Mouse (Mus musculus): ENCODE results near the gene Zbtb34. TPM values are rescaled to one million over a fixed set of nuclear protein-coding genes. Genes with fewer than 3 reads are reported as not detected.

Gene Zbtb34
- polyA plus RNA-seq, 1 experiment from 2014 or later, result 9.2 TPM

DNA sequence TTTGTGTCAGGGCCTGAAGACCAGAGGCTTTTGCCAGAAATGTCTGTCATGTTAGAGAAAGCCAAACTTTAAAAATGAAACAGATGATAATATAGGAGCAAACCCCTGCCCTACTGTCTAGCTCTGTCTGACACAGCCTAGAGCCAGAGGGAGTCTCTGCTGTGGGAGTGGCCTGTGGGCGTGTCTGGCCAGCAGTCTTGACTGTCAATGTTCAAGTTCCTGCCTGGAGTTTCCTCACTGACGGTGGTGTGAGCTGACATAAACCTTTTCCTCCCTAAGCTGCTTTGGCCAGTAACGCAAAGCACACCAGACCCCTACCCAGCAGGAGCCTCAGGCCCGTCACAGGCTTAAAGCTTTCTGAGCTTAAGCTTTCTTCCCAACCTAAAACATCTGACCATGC, 21.0 kb upstream of the Zbtb34 start:
- peaks cover 7% of the 10 kb centered on the region for H3K36me3 ChIP-seq (ENCODE audit: control insufficient read depth, insufficient read depth, low read length)
- WGBS, result 70% methylated on average over 4 of the region's 4 CpGs
- H3K4me3 ChIP-seq (ENCODE audit: low read depth, low read length), result no peak overlapping the region
- H3K27me3 ChIP-seq (ENCODE audit: control insufficient read depth, insufficient read depth, low read length), result no peaks in the 10 kb centered on the region
- DNase-seq (ENCODE audit: low spot score) (no peak), ATAC-seq (ENCODE audit: insufficient read depth, low FRiP score, low TSS enrichment) (no peak)
- no peaks in the 10 kb centered on the region for H3K4me1 ChIP-seq (ENCODE audit: control insufficient read depth, insufficient read depth, low read length)
- H3K9me3 ChIP-seq (ENCODE audit: control insufficient read depth, low read length), result no peaks in the 10 kb centered on the region
- H3K27ac ChIP-seq (ENCODE audit: low read depth, low read length), result no peak overlapping the region
- no peak overlapping the region for H3K4me2 ChIP-seq (ENCODE audit: low read depth)
- H3K9ac ChIP-seq (ENCODE audit: low read length), result no peak overlapping the region

DNA sequence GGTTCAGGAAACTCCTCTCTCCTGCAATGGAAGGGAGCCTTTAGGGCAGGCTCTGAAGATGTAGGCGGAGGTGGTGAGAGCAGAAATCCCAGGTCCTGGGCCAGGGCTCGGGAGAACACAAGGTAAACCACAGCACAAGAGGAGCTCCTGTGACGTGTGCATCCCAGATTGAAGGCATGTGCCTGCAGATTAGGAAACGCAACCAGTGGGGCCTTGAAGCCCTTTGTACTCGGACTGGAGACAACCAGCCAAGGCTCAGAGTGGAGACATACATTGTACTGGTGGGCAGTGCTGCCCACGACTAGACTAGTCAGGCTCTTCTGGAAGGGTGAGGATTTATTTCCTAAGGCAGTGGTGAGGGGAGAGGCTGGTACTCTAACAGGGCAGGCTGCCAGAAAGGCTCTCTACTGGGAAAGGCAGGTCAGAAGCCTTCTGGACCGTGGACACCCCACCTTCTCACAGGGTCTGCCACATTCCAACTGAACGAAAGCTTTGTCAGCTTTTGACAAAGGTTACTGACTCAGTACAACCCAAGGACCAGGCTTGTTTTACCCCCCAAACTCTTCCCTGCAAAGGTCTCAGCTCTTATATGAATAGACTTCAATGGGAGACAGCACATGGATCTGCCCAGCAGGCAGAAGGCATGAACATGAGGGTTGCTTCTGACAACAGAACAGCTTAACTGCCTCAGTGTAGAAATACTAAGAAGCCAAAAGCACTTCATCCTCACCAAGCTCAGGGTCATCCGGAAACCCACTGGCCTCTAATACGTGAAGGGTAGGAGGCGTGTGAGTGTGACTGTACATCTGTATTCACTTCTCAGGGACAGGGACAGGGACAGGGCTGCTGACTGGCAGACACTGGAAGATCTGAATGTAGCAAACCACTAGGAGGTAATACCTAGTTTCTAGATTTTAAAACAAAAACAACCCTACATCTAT, 20.2 kb upstream of the Zbtb34 start:
- 91% methylated on average over 11 of the region's 11 CpGs for WGBS

GRCm38 (mm10) chr2:33449119-33449873, 18.2 kb upstream of the Zbtb34 start:
- Histone ChIP-seq H3K9ac (ENCODE audit: low read length) (no peak overlapping the region), H3K9me3 (ENCODE audit: control insufficient read depth, low read length) (no peaks in the 10 kb centered on the region), H3K36me3 (ENCODE audit: control insufficient read depth, insufficient read depth, low read length) (peaks cover 7% of the 10 kb centered on the region), H3K4me2 (ENCODE audit: low read depth) (no peak overlapping the region), H3K4me3 (ENCODE audit: low read depth, low read length) (no peak overlapping the region), H3K4me1 (ENCODE audit: control insufficient read depth, insufficient read depth, low read length) (no peaks in the 10 kb centered on the region), H3K27me3 (ENCODE audit: control insufficient read depth, insufficient read depth, low read length) (no peaks in the 10 kb centered on the region), H3K27ac (ENCODE audit: low read depth, low read length) (no peak overlapping the region)
- no peak for DNase-seq (ENCODE audit: low spot score)
- ATAC-seq (ENCODE audit: insufficient read depth, low FRiP score, low TSS enrichment), result no peak
- 90% methylated on average over 22 of the region's 22 CpGs for WGBS

More for the DNA sequence above, 20.2 kb upstream of the Zbtb34 start:
- Histone ChIP-seq H3K27me3 (ENCODE audit: control insufficient read depth, insufficient read depth, low read length) (no peaks in the 10 kb centered on the region), H3K9ac (ENCODE audit: low read length) (no peak overlapping the region), H3K4me1 (ENCODE audit: control insufficient read depth, insufficient read depth, low read length) (no peaks in the 10 kb centered on the region), H3K27ac (ENCODE audit: low read depth, low read length) (no peak overlapping the region), H3K4me3 (ENCODE audit: low read depth, low read length) (no peak overlapping the region), H3K36me3 (ENCODE audit: control insufficient read depth, insufficient read depth, low read length) (peaks cover 7% of the 10 kb centered on the region), H3K4me2 (ENCODE audit: low read depth) (no peak overlapping the region), H3K9me3 (ENCODE audit: control insufficient read depth, low read length) (no peaks in the 10 kb centered on the region)
- DNase-seq (ENCODE audit: low spot score) (no peak), ATAC-seq (ENCODE audit: insufficient read depth, low FRiP score, low TSS enrichment) (no peak)

DNA sequence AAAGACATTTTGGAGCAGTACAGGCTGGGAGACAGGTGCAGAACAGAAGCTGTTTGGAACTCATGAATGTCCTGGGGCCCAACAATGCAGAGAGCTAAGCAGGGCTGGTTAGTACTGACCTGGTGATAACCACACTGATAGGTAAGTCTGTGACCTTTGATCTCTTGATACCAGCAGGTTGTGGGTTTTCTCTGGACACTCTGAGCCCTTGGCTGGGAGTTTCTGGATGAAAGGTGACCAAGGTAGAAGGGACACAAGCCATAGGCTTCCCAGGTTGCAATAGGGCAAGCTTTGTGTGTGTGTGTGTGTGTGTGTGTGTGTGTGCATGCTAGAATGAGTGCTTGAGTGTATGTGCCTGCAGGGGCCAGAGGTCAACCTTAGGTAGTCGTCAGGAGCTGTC, 15.7 kb upstream of the Zbtb34 start:
- DNase-seq (ENCODE audit: low spot score), result no peak
- no peak for ATAC-seq (ENCODE audit: insufficient read depth, low FRiP score, low TSS enrichment)
- H3K27ac ChIP-seq (ENCODE audit: low read depth, low read length), result no peak overlapping the region
- H3K9ac ChIP-seq (ENCODE audit: low read length), result no peak overlapping the region
- no peaks in the 10 kb centered on the region for H3K4me1 ChIP-seq (ENCODE audit: control insufficient read depth, insufficient read depth, low read length)
- H3K4me2 ChIP-seq (ENCODE audit: low read depth), result no peak overlapping the region
- H3K36me3 ChIP-seq (ENCODE audit: control insufficient read depth, insufficient read depth, low read length), result no peaks in the 10 kb centered on the region
- H3K9me3 ChIP-seq (ENCODE audit: control insufficient read depth, low read length), result no peaks in the 10 kb centered on the region
- H3K27me3 ChIP-seq (ENCODE audit: control insufficient read depth, insufficient read depth, low read length), result no peaks in the 10 kb centered on the region
- H3K4me3 ChIP-seq (ENCODE audit: low read depth, low read length), result no peak overlapping the region
- 57% methylated on average over 1 of the region's 1 CpGs for WGBS

DNA sequence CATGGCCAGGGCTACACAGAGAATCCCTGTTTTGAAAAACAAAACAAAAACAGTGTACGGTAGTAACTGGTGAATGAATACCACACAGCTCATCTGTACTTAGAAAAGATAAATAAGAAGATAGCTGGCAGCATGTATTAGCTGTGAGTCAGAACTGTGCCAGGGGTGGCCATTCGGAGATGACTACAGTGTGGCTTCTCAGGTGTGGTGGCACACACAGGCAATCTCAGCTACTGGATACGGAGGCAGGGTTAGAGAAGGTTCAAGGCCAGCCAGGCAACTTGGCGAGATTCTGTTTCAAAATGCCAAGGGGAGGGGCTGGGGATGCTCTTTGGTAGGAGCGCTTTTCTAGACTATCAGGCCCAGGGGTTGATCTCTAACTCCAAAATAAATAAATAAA, 14.6 kb upstream of the Zbtb34 start:
- Histone ChIP-seq H3K4me3 (ENCODE audit: low read depth, low read length) (no peak overlapping the region), H3K27ac (ENCODE audit: low read depth, low read length) (no peak overlapping the region), H3K4me2 (ENCODE audit: low read depth) (no peak overlapping the region), H3K9me3 (ENCODE audit: control insufficient read depth, low read length) (no peaks in the 10 kb centered on the region), H3K4me1 (ENCODE audit: control insufficient read depth, insufficient read depth, low read length) (no peaks in the 10 kb centered on the region), H3K9ac (ENCODE audit: low read length) (no peak overlapping the region), H3K36me3 (ENCODE audit: control insufficient read depth, insufficient read depth, low read length) (no peaks in the 10 kb centered on the region), H3K27me3 (ENCODE audit: control insufficient read depth, insufficient read depth, low read length) (no peaks in the 10 kb centered on the region)
- 92% methylated on average over 5 of the region's 5 CpGs for WGBS
- ATAC-seq (ENCODE audit: insufficient read depth, low FRiP score, low TSS enrichment) (no peak), DNase-seq (ENCODE audit: low spot score) (no peak)

DNA sequence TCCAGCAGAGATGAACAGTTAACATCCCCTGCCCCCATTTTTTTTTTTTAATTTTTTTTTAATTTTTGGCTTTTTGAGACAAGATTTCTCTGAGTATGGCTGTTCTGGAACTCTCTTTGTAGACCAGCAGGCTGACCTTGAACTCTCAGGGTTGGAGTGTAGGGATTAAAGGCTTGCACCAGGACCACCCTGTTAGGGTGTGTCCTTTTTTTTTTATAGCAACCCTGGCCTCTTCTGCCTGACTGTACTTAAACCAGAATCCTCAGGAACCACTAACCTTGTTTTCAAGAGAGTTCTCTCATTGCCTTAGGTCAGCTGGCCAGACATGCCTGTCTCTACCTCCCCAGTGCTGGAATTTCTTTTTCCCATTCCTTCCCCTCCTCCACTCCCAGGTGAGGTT, 13.7 kb upstream of the Zbtb34 start:
- no peaks in the 10 kb centered on the region for H3K27me3 ChIP-seq (ENCODE audit: control insufficient read depth, insufficient read depth, low read length)
- H3K4me2 ChIP-seq (ENCODE audit: low read depth), result no peak overlapping the region

DNA sequence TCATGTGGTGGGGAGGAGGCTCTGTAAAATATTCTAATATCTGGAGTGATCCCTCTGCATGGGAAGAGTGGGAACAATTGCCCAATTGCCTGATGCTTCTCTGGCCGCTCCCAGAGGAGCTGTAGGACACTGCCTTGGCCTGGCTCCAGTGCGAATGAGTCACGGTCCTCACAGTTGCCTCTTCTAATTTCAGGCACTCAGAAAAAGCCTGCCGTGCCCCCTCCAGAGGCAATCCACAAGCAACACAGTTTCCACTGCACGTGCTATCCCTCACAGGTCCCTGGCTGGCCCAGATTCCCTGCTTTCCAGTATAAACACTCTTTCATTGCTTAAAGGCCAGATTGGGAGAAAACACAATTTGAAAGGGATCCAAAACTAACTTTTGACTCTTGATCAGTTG, 13.2 kb upstream of the Zbtb34 start:
- no peak overlapping the region for H3K4me3 ChIP-seq (ENCODE audit: low read depth, low read length)
- no peak for DNase-seq (ENCODE audit: low spot score)
- ATAC-seq (ENCODE audit: insufficient read depth, low FRiP score, low TSS enrichment), result no peak
- H3K4me2 ChIP-seq (ENCODE audit: low read depth), result no peak overlapping the region
- H3K36me3 ChIP-seq (ENCODE audit: control insufficient read depth, insufficient read depth, low read length), result no peaks in the 10 kb centered on the region
- H3K9ac ChIP-seq (ENCODE audit: low read length), result no peak overlapping the region
- H3K9me3 ChIP-seq (ENCODE audit: control insufficient read depth, low read length), result no peaks in the 10 kb centered on the region
- 63% methylated on average over 5 of the region's 5 CpGs for WGBS
- no peak overlapping the region for H3K27ac ChIP-seq (ENCODE audit: low read depth, low read length)
- H3K27me3 ChIP-seq (ENCODE audit: control insufficient read depth, insufficient read depth, low read length), result no peaks in the 10 kb centered on the region
- peaks cover 6% of the 10 kb centered on the region for H3K4me1 ChIP-seq (ENCODE audit: control insufficient read depth, insufficient read depth, low read length)

More for the DNA sequence above, 13.7 kb upstream of the Zbtb34 start:
- ATAC-seq (ENCODE audit: insufficient read depth, low FRiP score, low TSS enrichment) (no peak), DNase-seq (ENCODE audit: low spot score) (no peak)
- H3K9me3 ChIP-seq (ENCODE audit: control insufficient read depth, low read length), result no peaks in the 10 kb centered on the region
- H3K27ac ChIP-seq (ENCODE audit: low read depth, low read length), result no peak overlapping the region
- no peak overlapping the region for H3K4me3 ChIP-seq (ENCODE audit: low read depth, low read length)
- no peak overlapping the region for H3K9ac ChIP-seq (ENCODE audit: low read length)
- H3K4me1 ChIP-seq (ENCODE audit: control insufficient read depth, insufficient read depth, low read length), result peaks cover 1% of the 10 kb centered on the region
- no peaks in the 10 kb centered on the region for H3K36me3 ChIP-seq (ENCODE audit: control insufficient read depth, insufficient read depth, low read length)

GRCm38 (mm10) chr2:33442701-33443100, 11.6 kb upstream of the Zbtb34 start:
- WGBS, result 71% methylated on average over 4 of the region's 4 CpGs
- H3K4me1 ChIP-seq (ENCODE audit: control insufficient read depth, insufficient read depth, low read length), result peaks cover 12% of the 10 kb centered on the region
- ATAC-seq (ENCODE audit: insufficient read depth, low FRiP score, low TSS enrichment), result no peak

More at GRCm38 (mm10) chr2:33442701-33443100, 11.6 kb upstream of the Zbtb34 start:
- Histone ChIP-seq H3K27me3 (ENCODE audit: control insufficient read depth, insufficient read depth, low read length) (no peaks in the 10 kb centered on the region), H3K36me3 (ENCODE audit: control insufficient read depth, insufficient read depth, low read length) (no peaks in the 10 kb centered on the region), H3K4me2 (ENCODE audit: low read depth) (no peak overlapping the region), H3K4me3 (ENCODE audit: low read depth, low read length) (no peak overlapping the region), H3K9me3 (ENCODE audit: control insufficient read depth, low read length) (no peaks in the 10 kb centered on the region), H3K27ac (ENCODE audit: low read depth, low read length) (no peak overlapping the region), H3K9ac (ENCODE audit: low read length) (no peak overlapping the region)
- DNase-seq (ENCODE audit: low spot score), result no peak
